Mouse (Mus musculus): ENCODE measurements around the gene Ankrd16. TPM values are rescaled to one million over a fixed set of nuclear protein-coding genes. Genes with fewer than 3 reads are reported as not detected.

Gene Ankrd16
- 37.9 and 38.5 TPM in 2 replicates for polyA plus RNA-seq (2016; fragmentation: Nextera tagmentation; extraction: Ambion mirVana)

DNA sequence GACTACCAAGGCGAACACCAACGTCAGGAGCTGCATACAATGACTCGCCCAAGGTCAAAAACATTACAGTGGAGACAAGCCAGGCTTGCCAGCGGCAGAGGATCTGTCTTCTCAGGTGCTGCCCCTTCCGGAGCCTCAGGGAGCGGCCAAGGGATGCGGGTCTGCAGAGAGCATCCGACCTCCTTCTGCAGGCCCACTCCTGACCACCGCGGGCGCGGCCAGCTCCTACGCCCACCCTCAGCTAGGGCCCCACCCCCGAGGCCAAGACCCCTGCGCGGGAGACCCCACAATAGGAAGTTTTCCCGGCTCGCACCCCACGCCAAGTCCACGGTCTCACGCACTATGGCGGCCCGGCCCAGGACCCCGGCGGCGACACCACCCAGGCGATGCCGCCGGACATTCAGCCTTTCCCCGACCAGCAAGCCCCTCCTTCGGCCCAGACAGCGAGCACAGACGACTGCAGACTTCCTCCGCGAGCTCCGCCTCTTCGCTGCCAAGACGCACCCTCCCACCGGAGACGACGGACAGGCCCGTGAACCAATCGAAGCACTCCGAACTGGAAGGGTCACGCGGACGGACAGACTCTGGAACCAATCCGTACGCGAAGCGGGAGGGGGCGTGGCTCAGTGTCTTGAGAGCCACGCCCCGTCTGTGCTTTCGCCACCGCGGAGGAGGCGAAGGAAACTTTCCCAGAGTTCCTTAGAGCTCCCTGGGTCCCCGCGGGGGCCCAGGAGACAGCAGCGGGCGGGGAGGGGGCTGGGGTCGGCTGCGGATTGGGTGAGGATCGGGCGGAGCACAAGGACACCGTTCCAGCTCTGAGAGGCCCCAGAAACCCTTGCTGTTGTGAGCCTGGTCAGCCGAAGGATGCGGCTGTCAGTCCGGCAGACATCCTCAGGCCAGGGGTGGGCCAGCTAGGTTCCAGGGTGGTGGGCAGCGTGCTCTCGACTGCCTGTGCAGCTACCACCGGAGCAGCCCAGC, at the start of gene Ankrd16, which contains the start of gene Fbh1:
TSS of gene Ankrd16 (plus strand) at position 786 of the 978 bp plus-strand sequence.
TSS of gene Fbh1 (minus strand) at position 492 of the 978 bp plus-strand sequence.
- DNase-seq (ENCODE audit: low spot score), result peak; percentile 100
- H3K27me3 ChIP-seq (ENCODE audit: insufficient read depth, poor library complexity, severe bottlenecking), result no peaks in the 10 kb centered on the region
- H3K9me3 ChIP-seq, result no peaks in the 10 kb centered on the region
- peak within 1 kb of the TSS; percentile 96 for H3K27ac ChIP-seq
- peaks cover 22% of the 10 kb centered on the region for H3K4me1 ChIP-seq
- H3K4me3 ChIP-seq, result peak within 1 kb of the TSS; percentile 88
- under 1% methylated on average over 73 of the region's 73 CpGs for WGBS
- peaks cover 27% of the 10 kb centered on the region for H3K36me3 ChIP-seq

DNA sequence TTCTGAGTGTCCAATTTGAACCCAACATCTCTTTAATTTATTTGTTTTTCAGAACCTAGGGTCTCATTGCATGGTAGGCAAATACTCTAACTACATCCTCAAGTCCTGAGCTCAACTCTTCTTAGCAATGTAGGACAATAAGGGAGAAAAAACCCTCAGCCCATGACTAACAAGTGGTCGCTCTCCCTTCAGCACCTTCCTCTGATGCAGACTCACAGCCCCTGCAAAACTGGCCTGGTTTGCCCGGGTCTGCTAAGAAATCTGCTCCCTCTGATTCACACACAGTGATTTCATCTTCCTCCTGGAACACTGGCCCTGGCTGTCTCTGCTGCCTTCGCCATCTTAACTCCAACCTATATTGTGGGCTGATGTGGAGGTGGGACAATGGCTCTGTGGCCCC, 48.6 kb upstream of the Ankrd16 start:
- DNase-seq (ENCODE audit: low spot score), result no peak
- no peaks in the 10 kb centered on the region for H3K27me3 ChIP-seq (ENCODE audit: insufficient read depth, poor library complexity, severe bottlenecking)
- H3K9me3 ChIP-seq, result no peaks in the 10 kb centered on the region
- H3K27ac ChIP-seq, result no peak overlapping the region
- H3K36me3 ChIP-seq, result no peaks in the 10 kb centered on the region
- 41% methylated on average over 3 of the region's 3 CpGs for WGBS
- no peaks in the 10 kb centered on the region for H3K4me1 ChIP-seq
- no peak overlapping the region for H3K4me3 ChIP-seq

DNA sequence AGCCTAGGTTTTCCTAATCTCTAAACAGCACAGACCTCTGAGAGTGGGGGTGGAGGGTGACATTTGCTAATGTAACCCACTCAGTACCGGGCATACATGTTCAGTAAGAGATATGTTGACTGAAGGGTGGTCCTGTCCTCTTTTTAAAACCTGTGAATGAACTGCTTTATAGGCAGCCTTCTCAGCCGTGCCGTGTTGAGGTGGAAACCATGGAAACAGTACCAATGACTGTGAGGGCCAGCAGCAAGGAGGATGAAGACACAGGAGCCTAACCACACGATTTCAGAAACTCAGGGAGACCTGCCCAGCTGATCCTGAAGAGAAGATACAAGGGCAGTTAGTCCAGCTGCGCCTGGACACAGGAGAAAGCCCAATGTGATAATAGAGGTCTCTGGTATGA, 44.7 kb upstream of the Ankrd16 start:
- no peak for DNase-seq (ENCODE audit: low spot score)
- H3K27ac ChIP-seq, result no peak overlapping the region
- no peak overlapping the region for H3K4me3 ChIP-seq
- H3K4me1 ChIP-seq, result no peaks in the 10 kb centered on the region
- WGBS, result 66% methylated on average over 5 of the region's 5 CpGs
- 0 out of 2 replicates have a peak, but pooled peaks cover 2% of the 10 kb centered on the region for H3K36me3 ChIP-seq
- H3K9me3 ChIP-seq, result no peaks in the 10 kb centered on the region
- no peaks in the 10 kb centered on the region for H3K27me3 ChIP-seq (ENCODE audit: insufficient read depth, poor library complexity, severe bottlenecking)

DNA sequence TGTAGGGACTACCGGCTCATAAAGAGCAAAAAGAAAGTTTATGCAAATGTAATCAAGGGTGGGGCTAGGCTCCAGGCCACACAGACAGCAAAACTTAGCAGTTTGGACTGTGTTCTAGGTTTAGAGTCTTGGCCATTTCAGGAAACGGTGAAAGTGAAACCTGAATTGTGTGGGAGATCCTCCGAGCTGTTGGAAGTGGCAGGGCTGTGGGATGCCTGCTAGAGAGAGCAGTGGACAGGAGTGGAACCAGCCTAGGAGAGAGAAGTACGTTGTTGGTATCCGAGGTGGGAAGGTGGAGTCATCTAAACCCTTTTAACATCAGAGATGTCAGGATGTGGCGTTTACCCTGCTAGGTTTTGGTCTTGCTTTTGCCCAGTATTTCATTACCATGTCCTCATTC, 41.8 kb upstream of the Ankrd16 start:
- no peak overlapping the region for H3K27ac ChIP-seq
- no peak overlapping the region for H3K4me3 ChIP-seq
- WGBS, result 76% methylated on average over 6 of the region's 6 CpGs
- peaks cover 28% of the 10 kb centered on the region for H3K36me3 ChIP-seq
- H3K9me3 ChIP-seq, result no peaks in the 10 kb centered on the region
- DNase-seq (ENCODE audit: low spot score), result no peak
- H3K4me1 ChIP-seq, result no peaks in the 10 kb centered on the region
- no peaks in the 10 kb centered on the region for H3K27me3 ChIP-seq (ENCODE audit: insufficient read depth, poor library complexity, severe bottlenecking)

DNA sequence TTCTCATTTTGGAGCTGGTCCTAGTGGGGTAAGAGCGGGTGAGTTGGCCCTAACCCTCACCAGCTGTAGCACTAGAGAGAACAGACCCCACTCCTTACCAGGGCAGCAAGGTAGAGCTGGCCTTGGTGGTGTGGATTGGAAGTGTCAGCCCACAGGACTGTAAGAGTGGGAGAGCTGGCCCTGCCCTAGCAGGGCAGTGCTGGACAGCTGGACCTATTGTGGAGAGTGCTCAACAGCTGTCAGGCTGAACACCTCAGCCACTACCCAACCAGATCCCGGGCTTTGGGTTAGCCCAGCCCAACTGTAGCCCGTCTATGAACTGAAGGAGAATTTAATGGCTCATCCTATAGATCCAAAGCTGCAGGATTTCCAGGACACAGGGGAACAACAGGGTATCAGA, 38.9 kb upstream of the Ankrd16 start:
- Histone ChIP-seq H3K9me3 (no peaks in the 10 kb centered on the region), H3K27ac (no peak overlapping the region), H3K27me3 (ENCODE audit: insufficient read depth, poor library complexity, severe bottlenecking) (no peaks in the 10 kb centered on the region), H3K4me3 (no peak overlapping the region), H3K36me3 (peaks cover 57% of the 10 kb centered on the region), H3K4me1 (no peaks in the 10 kb centered on the region)
- WGBS, result 92% methylated on average over 3 of the region's 3 CpGs
- no peak for DNase-seq (ENCODE audit: low spot score)

DNA sequence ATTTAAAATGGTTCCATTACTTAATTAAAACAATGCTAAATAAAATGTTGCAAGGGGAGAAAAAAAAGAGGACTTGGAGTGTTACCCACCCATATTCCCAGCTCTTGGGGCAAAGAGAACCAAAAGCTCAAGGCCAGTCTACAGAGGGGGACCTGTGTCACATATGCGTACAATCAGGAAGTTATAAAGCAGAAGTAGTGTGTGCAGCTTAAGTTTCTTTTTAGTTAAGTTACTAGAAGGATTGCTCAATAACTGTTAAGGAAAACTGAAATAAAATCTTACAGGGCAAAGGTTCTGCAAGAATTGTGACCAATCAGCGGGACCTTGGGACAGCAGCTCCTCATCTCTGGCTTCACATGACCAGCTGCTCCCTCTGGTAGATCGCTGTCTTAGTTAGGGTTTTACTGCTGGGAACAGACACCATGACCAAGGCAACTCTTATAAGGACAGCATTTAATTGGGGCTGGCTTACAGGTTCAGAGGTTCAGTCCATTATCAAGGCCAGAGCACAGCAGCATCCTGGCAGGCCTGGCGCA, 38.1 kb upstream of the Ankrd16 start:
- H3K27me3 ChIP-seq (ENCODE audit: insufficient read depth, poor library complexity, severe bottlenecking), result no peaks in the 10 kb centered on the region
- WGBS, result 95% methylated on average over 4 of the region's 4 CpGs
- H3K4me1 ChIP-seq, result no peaks in the 10 kb centered on the region
- no peak overlapping the region for H3K27ac ChIP-seq
- H3K36me3 ChIP-seq, result peaks cover 65% of the 10 kb centered on the region
- DNase-seq (ENCODE audit: low spot score), result no peak
- no peaks in the 10 kb centered on the region for H3K9me3 ChIP-seq
- H3K4me3 ChIP-seq, result no peak overlapping the region

DNA sequence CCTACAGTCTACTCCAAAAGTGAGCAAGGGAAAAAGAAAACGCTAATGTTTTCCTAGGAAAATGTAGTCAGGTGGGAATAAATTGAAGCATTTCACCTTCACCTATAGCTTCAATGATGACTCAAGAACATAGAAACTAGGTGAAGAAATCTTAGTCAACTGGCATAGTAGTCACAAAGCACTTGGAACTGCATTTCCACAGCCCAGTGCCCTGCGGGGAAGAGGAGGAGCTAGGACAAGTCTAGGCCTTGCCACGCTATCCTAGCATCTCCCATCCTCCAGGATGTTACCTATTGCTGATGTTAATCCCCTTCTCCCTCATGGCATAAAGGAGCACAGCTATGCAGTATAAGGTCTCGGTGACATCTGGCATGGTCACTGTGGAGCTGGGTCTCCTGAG, 15.1 kb upstream of the Ankrd16 start:
- DNase-seq (ENCODE audit: low spot score), result no peak
- H3K4me3 ChIP-seq, result no peak overlapping the region
- H3K9me3 ChIP-seq, result no peaks in the 10 kb centered on the region
- WGBS, result 93% methylated on average over 4 of the region's 4 CpGs
- H3K27ac ChIP-seq, result no peak overlapping the region
- no peaks in the 10 kb centered on the region for H3K27me3 ChIP-seq (ENCODE audit: insufficient read depth, poor library complexity, severe bottlenecking)
- no peaks in the 10 kb centered on the region for H3K4me1 ChIP-seq
- H3K36me3 ChIP-seq, result peaks cover 99% of the 10 kb centered on the region

DNA sequence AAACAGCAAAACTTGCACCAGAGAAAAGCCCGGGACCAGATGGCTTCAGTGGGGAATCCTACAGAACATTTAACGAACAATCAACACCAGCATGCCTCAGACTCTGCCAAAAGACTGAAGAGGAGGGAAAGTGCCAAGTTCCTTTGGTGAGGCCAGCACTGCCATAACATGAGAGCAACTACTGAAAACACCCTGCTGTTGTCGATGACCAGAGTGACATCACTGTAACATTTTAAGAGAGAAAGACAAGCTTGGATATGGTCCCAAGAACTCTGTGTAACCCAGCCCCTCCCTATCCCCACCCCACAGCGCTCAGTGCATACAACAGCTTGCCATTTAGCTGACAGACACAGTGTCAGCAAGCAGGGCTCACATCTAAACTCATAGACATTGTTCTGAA, 12.0 kb upstream of the Ankrd16 start:
- Histone ChIP-seq H3K9me3 (no peaks in the 10 kb centered on the region), H3K4me3 (no peak overlapping the region), H3K27me3 (ENCODE audit: insufficient read depth, poor library complexity, severe bottlenecking) (no peaks in the 10 kb centered on the region), H3K27ac (no peak overlapping the region), H3K4me1 (no peaks in the 10 kb centered on the region), H3K36me3 (peaks cover 87% of the 10 kb centered on the region)
- WGBS, result 91% methylated on average over 4 of the region's 4 CpGs
- no peak for DNase-seq (ENCODE audit: low spot score)

DNA sequence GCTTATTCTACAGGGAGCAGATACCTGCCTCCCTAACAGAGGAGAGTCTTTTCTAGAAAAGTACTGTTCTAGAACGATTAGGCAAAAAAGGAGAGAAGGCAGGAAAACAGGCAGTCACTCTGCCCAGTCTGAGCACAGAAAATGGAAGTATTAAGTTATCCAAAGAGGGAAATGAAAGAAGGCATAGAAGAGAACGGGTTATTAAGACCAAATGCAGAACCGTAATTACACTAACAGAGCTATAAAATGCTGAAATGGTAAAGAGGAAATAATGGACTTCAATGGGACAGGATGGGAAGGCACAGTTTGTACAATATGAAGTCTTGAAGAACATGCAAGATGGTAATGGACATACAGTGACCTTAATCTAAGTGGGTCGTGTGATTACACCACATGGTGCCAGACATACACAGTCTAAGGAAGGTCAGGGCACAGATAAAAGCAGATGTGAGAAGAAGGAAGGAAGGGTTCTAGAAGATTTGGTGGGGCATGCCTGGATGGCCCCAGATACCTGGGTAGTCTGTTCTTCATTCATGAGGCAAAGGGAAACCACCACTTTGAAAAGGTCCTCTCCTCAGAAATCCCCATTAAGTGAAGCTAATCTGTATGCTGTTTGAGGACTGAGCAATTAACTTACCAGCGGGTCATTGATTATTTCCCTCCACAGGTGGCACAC, 11.1 kb upstream of the Ankrd16 start:
- WGBS, result 77% methylated on average over 5 of the region's 5 CpGs
- H3K36me3 ChIP-seq, result peaks cover 77% of the 10 kb centered on the region
- no peak overlapping the region for H3K4me3 ChIP-seq
- no peaks in the 10 kb centered on the region for H3K4me1 ChIP-seq
- no peaks in the 10 kb centered on the region for H3K27me3 ChIP-seq (ENCODE audit: insufficient read depth, poor library complexity, severe bottlenecking)
- no peak overlapping the region for H3K27ac ChIP-seq
- H3K9me3 ChIP-seq, result no peaks in the 10 kb centered on the region
- no peak for DNase-seq (ENCODE audit: low spot score)

DNA sequence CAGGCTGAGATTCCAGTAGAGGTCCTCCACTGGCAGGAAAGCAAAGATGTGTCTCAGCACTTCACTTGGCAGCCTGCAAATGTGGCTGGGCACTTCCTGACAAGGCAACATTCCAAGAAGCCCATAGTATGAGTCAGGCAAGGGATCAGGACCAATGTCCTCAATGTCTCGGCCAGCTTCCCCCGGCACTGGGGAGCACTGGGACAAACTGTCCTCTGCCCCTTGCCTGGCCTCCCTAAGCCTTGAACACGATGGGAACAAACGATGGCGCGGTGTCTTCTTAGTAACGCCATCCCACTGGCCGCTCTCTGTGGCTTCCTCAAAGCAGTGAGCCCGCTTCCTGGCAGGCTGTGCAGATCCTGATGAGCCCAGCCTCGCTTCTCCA, 10.5 kb upstream of the Ankrd16 start:
- WGBS, result 87% methylated on average over 10 of the region's 10 CpGs
- peaks cover 72% of the 10 kb centered on the region for H3K36me3 ChIP-seq
- DNase-seq (ENCODE audit: low spot score), result no peak

DNA sequence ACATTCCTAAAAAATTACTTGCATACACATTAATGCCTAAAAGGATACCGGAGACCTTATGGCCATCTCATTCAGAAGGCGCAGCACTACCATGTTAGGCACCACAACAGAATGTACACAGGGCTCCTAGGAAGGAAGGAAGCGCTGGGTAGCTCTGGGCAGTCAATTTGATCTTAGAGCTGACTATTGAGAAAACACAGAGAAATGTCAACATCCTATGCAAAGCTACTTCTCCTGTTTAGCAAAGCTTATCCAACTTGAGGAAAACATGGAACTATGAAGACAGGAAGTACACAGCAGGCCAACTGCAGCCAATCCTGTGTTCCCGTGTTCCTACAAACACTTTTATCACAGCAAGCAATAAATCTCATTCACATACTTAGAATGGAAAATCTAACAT, 6.0 kb upstream of the Ankrd16 start:
- no peaks in the 10 kb centered on the region for H3K9me3 ChIP-seq
- no peaks in the 10 kb centered on the region for H3K27me3 ChIP-seq (ENCODE audit: insufficient read depth, poor library complexity, severe bottlenecking)
- 86% methylated on average over 4 of the region's 4 CpGs for WGBS
- 0 out of 2 replicates have a peak, but pooled peaks cover 11% of the 10 kb centered on the region for H3K4me1 ChIP-seq
- no peak overlapping the region for H3K4me3 ChIP-seq
- H3K27ac ChIP-seq, result no peak overlapping the region
- H3K36me3 ChIP-seq, result peaks cover 27% of the 10 kb centered on the region
- DNase-seq (ENCODE audit: low spot score), result no peak

More for the DNA sequence above, 10.5 kb upstream of the Ankrd16 start:
- H3K27me3 ChIP-seq (ENCODE audit: insufficient read depth, poor library complexity, severe bottlenecking), result no peaks in the 10 kb centered on the region
- H3K9me3 ChIP-seq, result no peaks in the 10 kb centered on the region
- no peak overlapping the region for H3K4me3 ChIP-seq
- no peaks in the 10 kb centered on the region for H3K4me1 ChIP-seq
- no peak overlapping the region for H3K27ac ChIP-seq

DNA sequence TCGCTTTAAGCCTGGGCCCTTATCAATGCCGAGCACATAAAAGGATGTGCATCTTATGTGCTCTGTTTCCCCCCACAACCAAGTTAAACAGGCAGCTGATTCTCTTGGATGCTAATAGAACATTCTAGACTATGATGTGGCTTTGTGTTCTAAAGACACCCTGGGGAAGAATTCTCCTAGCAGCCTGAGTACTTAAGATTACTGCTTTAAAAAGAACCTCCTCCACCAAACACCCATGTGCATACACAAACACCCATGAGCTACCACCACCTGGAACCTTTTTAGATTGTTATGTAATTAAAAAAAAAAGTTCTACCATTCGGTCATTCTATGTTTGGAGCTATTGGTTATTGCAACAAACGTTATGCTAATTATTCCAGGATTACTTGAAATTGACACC, 5.3 kb upstream of the Ankrd16 start:
- Histone ChIP-seq H3K27ac (no peak overlapping the region), H3K4me3 (no peak overlapping the region), H3K36me3 (peaks cover 20% of the 10 kb centered on the region), H3K27me3 (ENCODE audit: insufficient read depth, poor library complexity, severe bottlenecking) (no peaks in the 10 kb centered on the region), H3K9me3 (no peaks in the 10 kb centered on the region), H3K4me1 (0 out of 2 replicates have a peak, but pooled peaks cover 11% of the 10 kb centered on the region)
- DNase-seq (ENCODE audit: low spot score), result no peak
- WGBS, result 75% methylated on average over 4 of the region's 4 CpGs

DNA sequence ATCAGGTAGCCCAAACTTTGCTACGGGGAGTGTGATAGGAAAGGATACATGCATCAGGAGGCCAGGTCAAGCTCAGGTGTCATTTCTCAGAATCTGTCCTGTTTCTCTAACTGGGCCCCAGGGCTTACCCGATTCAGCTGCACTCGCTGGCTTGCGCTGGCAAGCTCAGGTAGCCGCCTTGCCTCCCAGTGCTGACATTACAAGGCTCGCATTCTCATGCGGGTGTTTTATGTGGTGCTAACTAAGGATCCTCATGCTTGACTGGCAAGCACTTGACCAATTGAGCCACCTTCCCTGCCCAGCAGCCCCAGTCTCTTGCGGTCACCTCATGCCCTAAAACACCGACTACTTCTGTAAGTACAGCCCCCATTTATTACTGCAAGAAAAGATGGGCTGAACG, 3.2 kb upstream of the Ankrd16 start:
- no peaks in the 10 kb centered on the region for H3K27me3 ChIP-seq (ENCODE audit: insufficient read depth, poor library complexity, severe bottlenecking)
- H3K4me3 ChIP-seq, result no peak overlapping the region
- DNase-seq (ENCODE audit: low spot score), result no peak
- peaks cover 5% of the 10 kb centered on the region for H3K36me3 ChIP-seq
- H3K4me1 ChIP-seq, result peaks cover 16% of the 10 kb centered on the region
- H3K27ac ChIP-seq, result no peak overlapping the region
- WGBS, result 90% methylated on average over 10 of the region's 10 CpGs
- H3K9me3 ChIP-seq, result no peaks in the 10 kb centered on the region

Data from heart, embryonic 10.5 days (tissue).